Mouse (Mus musculus): ENCODE measurements around the gene 4931429L15Rik. TPM values are rescaled to one million over a fixed set of nuclear protein-coding genes. Genes with fewer than 3 reads are reported as not detected.
A peak's percentile ranks its signal among the peaks of the same experiment; 100 is the strongest.

4931429L15Rik gene
- polyA plus RNA-seq, 1 experiment = not detected

GRCm38 (mm10) chr9:46334471-46335025, 14.8 kb upstream of the 4931429L15Rik start:
- Histone ChIP-seq H3K4me3 (ENCODE audit: extremely low read depth, insufficient read depth, insufficient read length) (no peak overlapping the region), H3K36me3 (ENCODE audit: control insufficient read depth, insufficient read depth, low read length) (no peaks in the 10 kb centered on the region), H3K27me3 (ENCODE audit: control insufficient read depth, insufficient read depth, low read length) (no peaks in the 10 kb centered on the region), H3K4me1 (ENCODE audit: control insufficient read depth, insufficient read depth, insufficient read length) (no peaks in the 10 kb centered on the region), H3K27ac (ENCODE audit: insufficient read depth, low read length) (no peak overlapping the region)
- peak in 1 of 2 experiments; percentile 2 for DNase-seq (ENCODE audit: low read depth in 1 of 2, low spot score in 2 of 2)
- TF ChIP-seq CTCF (IDR thresholded peaks at IDR 0.05; ENCODE audit: extremely low read depth, insufficient read depth, insufficient read length, insufficient replicate concordance) = no peak
- TF ChIP-seq POLR2A (IDR thresholded peaks at IDR 0.05; ENCODE audit: low read depth, low read length) = no peak
- WGBS = 54% methylated on average over 26 of the region's 26 CpGs

GRCm38 (mm10) chr9:46331301-46331700, 11.5 kb upstream of the 4931429L15Rik start:
- WGBS = 93% methylated on average over 1 of the region's 1 CpGs
- TF ChIP-seq CTCF (IDR thresholded peaks at IDR 0.05; ENCODE audit: extremely low read depth, insufficient read depth, insufficient read length, insufficient replicate concordance) (no peak), POLR2A (IDR thresholded peaks at IDR 0.05; ENCODE audit: low read depth, low read length) (no peak)
- no peaks in the 10 kb centered on the region for H3K4me1 ChIP-seq (ENCODE audit: control insufficient read depth, insufficient read depth, insufficient read length)
- no peak overlapping the region for H3K27ac ChIP-seq (ENCODE audit: insufficient read depth, low read length)
- no peak for DNase-seq (ENCODE audit: low read depth in 1 of 2, low spot score in 2 of 2)
- no peaks in the 10 kb centered on the region for H3K36me3 ChIP-seq (ENCODE audit: control insufficient read depth, insufficient read depth, low read length)
- peaks cover 3% of the 10 kb centered on the region; the same call in 1 of the 2 replicates for H3K27me3 ChIP-seq (ENCODE audit: control insufficient read depth, insufficient read depth, low read length)
- no peak overlapping the region for H3K4me3 ChIP-seq (ENCODE audit: extremely low read depth, insufficient read depth, insufficient read length)

- peaks cover 3% of the 10 kb centered on the region; the same call in 1 of the 2 replicates for H3K27me3 ChIP-seq (ENCODE audit: control insufficient read depth, insufficient read depth, low read length)
- 60% methylated on average over 6 of the region's 6 CpGs for WGBS
- no peaks in the 10 kb centered on the region for H3K4me1 ChIP-seq (ENCODE audit: control insufficient read depth, insufficient read depth, insufficient read length)
- no peak overlapping the region for H3K4me3 ChIP-seq (ENCODE audit: extremely low read depth, insufficient read depth, insufficient read length)
- no peaks in the 10 kb centered on the region for H3K36me3 ChIP-seq (ENCODE audit: control insufficient read depth, insufficient read depth, low read length)
- TF ChIP-seq CTCF (IDR thresholded peaks at IDR 0.05; ENCODE audit: extremely low read depth, insufficient read depth, insufficient read length, insufficient replicate concordance) (no peak), POLR2A (IDR thresholded peaks at IDR 0.05; ENCODE audit: low read depth, low read length) (no peak)
- no peak for DNase-seq (ENCODE audit: low read depth in 1 of 2, low spot score in 2 of 2)
- no peak overlapping the region for H3K27ac ChIP-seq (ENCODE audit: insufficient read depth, low read length)
Observed at GRCm38 (mm10) chr9:46330586-46330895, 10.8 kb upstream of the 4931429L15Rik start.

GRCm38 (mm10) chr9:46329801-46330585, 10.2 kb upstream of the 4931429L15Rik start:
- Histone ChIP-seq H3K36me3 (ENCODE audit: control insufficient read depth, insufficient read depth, low read length) (no peaks in the 10 kb centered on the region), H3K4me3 (ENCODE audit: extremely low read depth, insufficient read depth, insufficient read length) (no peak overlapping the region), H3K27ac (ENCODE audit: insufficient read depth, low read length) (no peak overlapping the region), H3K4me1 (ENCODE audit: control insufficient read depth, insufficient read depth, insufficient read length) (no peaks in the 10 kb centered on the region), H3K27me3 (ENCODE audit: control insufficient read depth, insufficient read depth, low read length) (peaks cover 3% of the 10 kb centered on the region; the same call in 1 of the 2 replicates)
- DNase-seq (ENCODE audit: low read depth in 1 of 2, low spot score in 2 of 2) = no peak
- TF ChIP-seq POLR2A (IDR thresholded peaks at IDR 0.05; ENCODE audit: low read depth, low read length) (no peak), CTCF (IDR thresholded peaks at IDR 0.05; ENCODE audit: extremely low read depth, insufficient read depth, insufficient read length, insufficient replicate concordance) (no peak)
- WGBS = 49% methylated on average over 24 of the region's 24 CpGs

GRCm38 (mm10) chr9:46329250-46329648, 9.5 kb upstream of the 4931429L15Rik start:
- no peak for DNase-seq (ENCODE audit: low read depth in 1 of 2, low spot score in 2 of 2)
- Histone ChIP-seq H3K27me3 (ENCODE audit: control insufficient read depth, insufficient read depth, low read length) (peaks cover 3% of the 10 kb centered on the region; the same call in 1 of the 2 replicates), H3K4me3 (ENCODE audit: extremely low read depth, insufficient read depth, insufficient read length) (peak overlapping the region; percentile 6; the same call in 1 of the 2 replicates), H3K36me3 (ENCODE audit: control insufficient read depth, insufficient read depth, low read length) (no peaks in the 10 kb centered on the region), H3K27ac (ENCODE audit: insufficient read depth, low read length) (no peak overlapping the region), H3K4me1 (ENCODE audit: control insufficient read depth, insufficient read depth, insufficient read length) (no peaks in the 10 kb centered on the region)
- TF ChIP-seq POLR2A (IDR thresholded peaks at IDR 0.05; ENCODE audit: low read depth, low read length) (no peak), CTCF (IDR thresholded peaks at IDR 0.05; ENCODE audit: extremely low read depth, insufficient read depth, insufficient read length, insufficient replicate concordance) (no peak)
- 10% methylated on average over 19 of the region's 19 CpGs for WGBS

GRCm38 (mm10) chr9:46328572-46329249, 8.9 kb upstream of the 4931429L15Rik start:
- H3K4me1 ChIP-seq (ENCODE audit: control insufficient read depth, insufficient read depth, insufficient read length) = no peaks in the 10 kb centered on the region
- H3K4me3 ChIP-seq (ENCODE audit: extremely low read depth, insufficient read depth, insufficient read length) = peak overlapping the region; percentile 6; the same call in 1 of the 2 replicates
- WGBS = 20% methylated on average over 30 of the region's 30 CpGs
- H3K36me3 ChIP-seq (ENCODE audit: control insufficient read depth, insufficient read depth, low read length) = no peaks in the 10 kb centered on the region
- H3K27me3 ChIP-seq (ENCODE audit: control insufficient read depth, insufficient read depth, low read length) = peaks cover 3% of the 10 kb centered on the region; the same call in 1 of the 2 replicates
- no peak overlapping the region for H3K27ac ChIP-seq (ENCODE audit: insufficient read depth, low read length)
- DNase-seq (ENCODE audit: low read depth in 1 of 2, low spot score in 2 of 2) = no peak
- TF ChIP-seq POLR2A (IDR thresholded peaks at IDR 0.05; ENCODE audit: low read depth, low read length) = no peak
- TF ChIP-seq CTCF (IDR thresholded peaks at IDR 0.05; ENCODE audit: extremely low read depth, insufficient read depth, insufficient read length, insufficient replicate concordance) = no peak
